Mouse (Mus musculus) lung, postnatal 0 days (tissue): ENCODE data around the gene Olfr1392.

Experiments used
- CTCF ChIP-seq: IDR thresholded peaks from 2 replicates; pipeline ENCODE4 v1.5.1; 2016; ENCODE audit warnings: antibody characterized with exemption, mild to moderate bottlenecking
- EP300 ChIP-seq: IDR thresholded peaks from 2 replicates; pipeline ENCODE4 v1.6.1; 2016; ENCODE audit warnings: antibody characterized with exemption, mild to moderate bottlenecking, control low read depth

- no peak for TF ChIP-seq CTCF
- TF ChIP-seq EP300 = no peak
Measured at GRCm38 (mm10) chr11:49251380-49251761, 33.7 kb upstream of the Olfr1392 start.
